Mouse (Mus musculus): ENCODE data around the gene Abat. TPM values are rescaled to one million over a fixed set of nuclear protein-coding genes. Genes with fewer than 3 reads are reported as not detected.

Gene Abat
- polyA plus RNA-seq, 1 experiment, result 0.05 TPM

- Histone ChIP-seq H3K79me2 (ENCODE audit: control insufficient read depth, insufficient read depth) (no peaks in the 10 kb centered on the region), H3K79me3 (ENCODE audit: low read depth) (no peaks in the 10 kb centered on the region), H3K4me3 (ENCODE audit: insufficient read depth, poor library complexity, severe bottlenecking) (no peak overlapping the region), H3K36me3 (ENCODE audit: control insufficient read depth, insufficient read depth) (no peaks in the 10 kb centered on the region), H3ac (ENCODE audit: control insufficient read depth, insufficient read length, low read depth) (no peak overlapping the region), H3K27me3 (ENCODE audit: control insufficient read depth, insufficient read depth, insufficient read length) (peaks cover 17% of the 10 kb centered on the region)
- TF ChIP-seq MYOG (IDR thresholded peaks at IDR 0.05; ENCODE audit: control insufficient read depth, extremely low read depth, insufficient read length) (no peak), CEBPB (IDR thresholded peaks at IDR 0.05; ENCODE audit: low read depth) (no peak), MYOD1 (IDR thresholded peaks at IDR 0.05; ENCODE audit: control insufficient read depth, insufficient read length, low read depth) (no peak), MAX (IDR thresholded peaks at IDR 0.05) (no peak), CTCF (IDR thresholded peaks at IDR 0.05; ENCODE audit: control insufficient read depth, insufficient read depth, insufficient read length) (no peak), USF1 (IDR thresholded peaks at IDR 0.05; ENCODE audit: low read depth) (no peak), FOSL1 (IDR thresholded peaks at IDR 0.05; ENCODE audit: insufficient read depth, low read length, poor library complexity, severe bottlenecking) (no peak)
Measured at GRCm38 (mm10) chr16:8576111-8576510, 62.9 kb downstream of the Abat start.

GRCm38 (mm10) chr16:8576901-8577300 is 63.7 kb downstream of the Abat start:
- H3K79me2 ChIP-seq (ENCODE audit: control insufficient read depth, insufficient read depth), result no peaks in the 10 kb centered on the region
- H3K4me3 ChIP-seq (ENCODE audit: insufficient read depth, poor library complexity, severe bottlenecking), result no peak overlapping the region
- H3ac ChIP-seq (ENCODE audit: control insufficient read depth, insufficient read length, low read depth), result no peak overlapping the region
- peaks cover 17% of the 10 kb centered on the region for H3K27me3 ChIP-seq (ENCODE audit: control insufficient read depth, insufficient read depth, insufficient read length)
- H3K79me3 ChIP-seq (ENCODE audit: low read depth), result no peaks in the 10 kb centered on the region
- TF ChIP-seq MAX (IDR thresholded peaks at IDR 0.05), result no peak
- no peak for TF ChIP-seq MYOG (IDR thresholded peaks at IDR 0.05; ENCODE audit: control insufficient read depth, extremely low read depth, insufficient read length)
- TF ChIP-seq MYOD1 (IDR thresholded peaks at IDR 0.05; ENCODE audit: control insufficient read depth, insufficient read length, low read depth), result no peak
- no peak for TF ChIP-seq CTCF (IDR thresholded peaks at IDR 0.05; ENCODE audit: control insufficient read depth, insufficient read depth, insufficient read length)
- no peak for TF ChIP-seq FOSL1 (IDR thresholded peaks at IDR 0.05; ENCODE audit: insufficient read depth, low read length, poor library complexity, severe bottlenecking)
- TF ChIP-seq USF1 (IDR thresholded peaks at IDR 0.05; ENCODE audit: low read depth), result no peak
- TF ChIP-seq CEBPB (IDR thresholded peaks at IDR 0.05; ENCODE audit: low read depth), result no peak
- H3K36me3 ChIP-seq (ENCODE audit: control insufficient read depth, insufficient read depth), result no peaks in the 10 kb centered on the region

GRCm38 (mm10) chr16:8578326-8578725 is 65.1 kb downstream of the Abat start:
- Histone ChIP-seq H3K79me2 (ENCODE audit: control insufficient read depth, insufficient read depth) (no peaks in the 10 kb centered on the region), H3K36me3 (ENCODE audit: control insufficient read depth, insufficient read depth) (no peaks in the 10 kb centered on the region), H3K27me3 (ENCODE audit: control insufficient read depth, insufficient read depth, insufficient read length) (peaks cover 13% of the 10 kb centered on the region), H3K79me3 (ENCODE audit: low read depth) (no peaks in the 10 kb centered on the region), H3ac (ENCODE audit: control insufficient read depth, insufficient read length, low read depth) (no peak overlapping the region), H3K4me3 (ENCODE audit: insufficient read depth, poor library complexity, severe bottlenecking) (no peak overlapping the region)
- TF ChIP-seq USF1 (IDR thresholded peaks at IDR 0.05; ENCODE audit: low read depth) (no peak), CEBPB (IDR thresholded peaks at IDR 0.05; ENCODE audit: low read depth) (no peak), CTCF (IDR thresholded peaks at IDR 0.05; ENCODE audit: control insufficient read depth, insufficient read depth, insufficient read length) (no peak), MYOG (IDR thresholded peaks at IDR 0.05; ENCODE audit: control insufficient read depth, extremely low read depth, insufficient read length) (no peak), MYOD1 (IDR thresholded peaks at IDR 0.05; ENCODE audit: control insufficient read depth, insufficient read length, low read depth) (no peak), MAX (IDR thresholded peaks at IDR 0.05) (no peak), FOSL1 (IDR thresholded peaks at IDR 0.05; ENCODE audit: insufficient read depth, low read length, poor library complexity, severe bottlenecking) (no peak)

- no peak for TF ChIP-seq FOSL1 (IDR thresholded peaks at IDR 0.05; ENCODE audit: insufficient read depth, low read length, poor library complexity, severe bottlenecking)
- TF ChIP-seq MAX (IDR thresholded peaks at IDR 0.05), result no peak
- no peak for TF ChIP-seq CEBPB (IDR thresholded peaks at IDR 0.05; ENCODE audit: low read depth)
- no peak for TF ChIP-seq MYOG (IDR thresholded peaks at IDR 0.05; ENCODE audit: control insufficient read depth, extremely low read depth, insufficient read length)
- TF ChIP-seq USF1 (IDR thresholded peaks at IDR 0.05; ENCODE audit: low read depth), result no peak
- TF ChIP-seq CTCF (IDR thresholded peaks at IDR 0.05; ENCODE audit: control insufficient read depth, insufficient read depth, insufficient read length), result no peak
- TF ChIP-seq MYOD1 (IDR thresholded peaks at IDR 0.05; ENCODE audit: control insufficient read depth, insufficient read length, low read depth), result no peak
- Histone ChIP-seq H3ac (ENCODE audit: control insufficient read depth, insufficient read length, low read depth) (no peak overlapping the region), H3K79me2 (ENCODE audit: control insufficient read depth, insufficient read depth) (no peaks in the 10 kb centered on the region), H3K27me3 (ENCODE audit: control insufficient read depth, insufficient read depth, insufficient read length) (peaks cover 12% of the 10 kb centered on the region), H3K79me3 (ENCODE audit: low read depth) (no peaks in the 10 kb centered on the region), H3K4me3 (ENCODE audit: insufficient read depth, poor library complexity, severe bottlenecking) (no peak overlapping the region), H3K36me3 (ENCODE audit: control insufficient read depth, insufficient read depth) (no peaks in the 10 kb centered on the region)
Measured at GRCm38 (mm10) chr16:8579546-8579945, 66.3 kb downstream of the Abat start.

- H3K4me3 ChIP-seq (ENCODE audit: insufficient read depth, poor library complexity, severe bottlenecking), result no peak overlapping the region
- H3K27me3 ChIP-seq (ENCODE audit: control insufficient read depth, insufficient read depth, insufficient read length), result peaks cover 21% of the 10 kb centered on the region
- H3K79me2 ChIP-seq (ENCODE audit: control insufficient read depth, insufficient read depth), result no peaks in the 10 kb centered on the region
- no peak overlapping the region for H3ac ChIP-seq (ENCODE audit: control insufficient read depth, insufficient read length, low read depth)
- TF ChIP-seq MYOG (IDR thresholded peaks at IDR 0.05; ENCODE audit: control insufficient read depth, extremely low read depth, insufficient read length) (no peak), CTCF (IDR thresholded peaks at IDR 0.05; ENCODE audit: control insufficient read depth, insufficient read depth, insufficient read length) (no peak), MAX (IDR thresholded peaks at IDR 0.05) (no peak), USF1 (IDR thresholded peaks at IDR 0.05; ENCODE audit: low read depth) (no peak), CEBPB (IDR thresholded peaks at IDR 0.05; ENCODE audit: low read depth) (no peak), MYOD1 (IDR thresholded peaks at IDR 0.05; ENCODE audit: control insufficient read depth, insufficient read length, low read depth) (no peak), FOSL1 (IDR thresholded peaks at IDR 0.05; ENCODE audit: insufficient read depth, low read length, poor library complexity, severe bottlenecking) (no peak)
- no peaks in the 10 kb centered on the region for H3K36me3 ChIP-seq (ENCODE audit: control insufficient read depth, insufficient read depth)
- no peaks in the 10 kb centered on the region for H3K79me3 ChIP-seq (ENCODE audit: low read depth)
Measured at GRCm38 (mm10) chr16:8581661-8582239, 68.5 kb downstream of the Abat start.

Data from C2C12 (cell line).